In the genomic region with DNA sequence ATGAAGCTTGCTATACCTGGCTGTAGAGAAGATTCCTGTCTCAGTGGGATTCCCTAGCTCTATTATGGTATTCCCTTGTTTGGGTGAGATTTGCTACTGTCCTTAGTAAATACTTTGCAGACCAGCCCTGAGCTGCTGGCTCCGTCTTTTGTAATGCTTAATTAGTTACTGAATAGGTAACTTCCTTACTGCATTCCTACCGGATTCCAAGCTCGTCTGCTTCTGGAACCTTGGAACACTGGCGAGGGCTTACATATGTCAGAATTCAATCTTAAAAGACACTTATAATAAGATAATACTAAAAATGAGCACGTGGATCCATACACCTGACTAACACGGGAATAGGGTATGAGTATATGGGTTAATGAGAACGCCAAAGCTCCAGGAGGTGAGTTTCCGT, we compare ENCODE assay signal across 10 mouse cellular contexts. TPM values are rescaled to one million over a fixed set of nuclear protein-coding genes. Genes with fewer than 3 reads are reported as not detected.
DNase-seq lines count a peak whose midpoint lies in the region; TF ChIP-seq lines count a peak whose summit lies in the region.
"Not testable (repeated sequence)": the region's sequence is repeated elsewhere in the genome, so short reads cannot be mapped to it uniquely, and the experiment has no call there.
"Had no signal": no experiment of that assay in that cellular context is flagged by ENCODE, and none has a peak within 500 bp of the region (broad histone marks: within the 10 kb centered on the region; RNA-seq: fewer than 3 reads in every experiment).

No protein-coding gene starts in this region.

- H3K27me3 ChIP-seq in ES-Bruce4 (ENCODE audit: control insufficient read depth, insufficient read depth, low read length, poor library complexity, severe bottlenecking) = not testable (repeated sequence)

- TF ChIP-seq CTCF in ES-Bruce4 (IDR thresholded peaks at IDR 0.05; ENCODE audit: low read depth, low read length) = not testable (repeated sequence)

- not testable (repeated sequence) for H3K4me3 ChIP-seq in ES-Bruce4 (ENCODE audit: low read depth, low read length)
- H3K4me3 ChIP-seq in ES-E14 (ENCODE audit: insufficient read depth in 1 of 2, low read depth in 1 of 2, low read length in 2 of 2, poor library complexity in 1 of 2, severe bottlenecking in 1 of 2) = 0 out of 4 replicates have a peak overlapping the region, but pooled peaks of 1 of the 2 experiments have one; percentile 22

- peak; percentile 25 for DNase-seq in ES-E14 (ENCODE audit: low read depth, low spot score)
- DNase-seq in ZHBTc4 (ENCODE audit: low read depth, low spot score) = peak; percentile 75
- DNase-seq in kidney, adult 18-20 months = peak; percentile 11
- peak; percentile 29 to 33 for DNase-seq in kidney, adult 8-10 months
- DNase-seq in kidney, postnatal 10 days = peak; percentile 7
- DNase-seq in kidney, postnatal 36 days = peak; percentile 18 to 19

- not testable (repeated sequence) for TF ChIP-seq POLR2A in ES-Bruce4 (IDR thresholded peaks at IDR 0.05; ENCODE audit: insufficient read depth, low read length)

- not testable (repeated sequence) for H3K4me1 ChIP-seq in ES-Bruce4 (ENCODE audit: control insufficient read depth, insufficient read depth, low read length); ES-E14 (ENCODE audit: control insufficient read depth in 2 of 2, insufficient read depth in 2 of 2, low read length in 2 of 2, poor library complexity in 1 of 2)

- H3K9me3 ChIP-seq in ES-Bruce4 (replicated peaks; ENCODE audit: control insufficient read depth, insufficient read depth, low read length, poor library complexity, severe bottlenecking) = peaks cover 15% of the 10 kb centered on the region
- H3K9me3 ChIP-seq in ES-E14 (ENCODE audit: control insufficient read depth, insufficient read depth, low read depth, low read length) = not testable (repeated sequence)

- peak overlapping the region; percentile 28; the same call in 1 of the 2 replicates for H3K27ac ChIP-seq in ES-Bruce4 (ENCODE audit: insufficient read depth, low read length)
- H3K27ac ChIP-seq in ES-E14 (ENCODE audit: insufficient read depth, low read depth, low read length, poor library complexity, severe bottlenecking) = peak overlapping the region; percentile 81; the same call in 1 of the 2 replicates

- in situ Hi-C loops in ES-E14 (cut with MboI; ENCODE audit: low sequenced_read_pairs in 2 of 2, unreplicated experiment in 2 of 2) = not testable (repeated sequence)

- not testable (repeated sequence) for H3K9ac ChIP-seq in ES-Bruce4 (ENCODE audit: low read depth, poor library complexity, severe bottlenecking); ES-E14 (ENCODE audit: insufficient read depth, low read depth, low read length, poor library complexity, severe bottlenecking)

- not testable (repeated sequence) for TF ChIP-seq EP300 in ES-Bruce4 (IDR thresholded peaks at IDR 0.05; ENCODE audit: insufficient read depth, low read depth, low read length)

- H3K36me3 ChIP-seq in ES-Bruce4 (ENCODE audit: control insufficient read depth, insufficient read depth, low read length, poor library complexity, severe bottlenecking); ES-E14 (ENCODE audit: control insufficient read depth, insufficient read depth, low read length, poor library complexity, severe bottlenecking): not testable (repeated sequence)

RNA-seq across cellular contexts. Expression of a gene that starts 41.2 kb away (rescaled TPM):
- not detected in 2 replicates for polyA plus RNA-seq in ES-Bruce4 (2011; ENCODE audit: insufficient read depth, insufficient read length, low read depth, missing spikeins)
- 0.37 and 0.40 TPM in 2 replicates for total RNA-seq in ES-E14 (2012; rRNA removed)
- total RNA-seq: MEL had no signal
- polyA plus RNA-seq: erythroblast, embryonic 14.5 days; forebrain, embryonic 10.5 days had no signal

Comparison
In these comparisons a context has a peak if more than half of its experiments do, and no peak if none do; other contexts are left out.
1. DNase-seq: peak in every context shown above with its lines; median percentile 75 in ZHBTc4; 31 in kidney, adult 8-10 months; 25 in ES-E14; 18 in kidney, postnatal 36 days; 11 in kidney, adult 18-20 months; 7 in kidney, postnatal 10 days.